Mouse (Mus musculus): ENCODE measurements at regions not wholly inside any gene's neighbourhood (a gene's known extent, or its start where the extent isn't known, plus 50 kb on each side); places are given as distances from the start of the nearest gene placed in this dataset.

DNA sequence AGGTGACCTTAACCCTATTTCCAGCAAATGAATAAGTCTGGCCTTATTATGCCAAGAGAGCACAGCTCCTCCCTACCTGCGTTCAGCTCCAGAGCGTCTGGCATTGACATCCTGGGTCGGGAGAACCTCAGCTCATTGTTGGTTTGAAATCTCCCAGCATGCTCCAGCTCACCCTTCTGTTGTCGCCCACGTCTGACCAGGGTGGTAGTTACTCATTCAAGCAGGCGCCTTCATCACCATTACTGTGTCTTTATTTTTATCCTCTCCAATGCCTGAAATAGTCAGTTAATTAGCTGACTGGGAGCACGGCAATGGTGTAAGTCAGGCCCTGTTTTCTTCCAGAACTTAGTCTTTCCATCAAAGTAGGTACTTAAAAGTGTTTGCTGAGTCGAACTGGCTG lies 90.8 kb upstream of the Cxcr4 start:
- Histone ChIP-seq H3K36me3 (ENCODE audit: control insufficient read depth, insufficient read depth) (no peaks in the 10 kb centered on the region), H3K4me2 (ENCODE audit: low read depth) (no peak overlapping the region), H3ac (ENCODE audit: control insufficient read depth, insufficient read length) (no peak overlapping the region), H3K79me2 (ENCODE audit: control insufficient read depth, insufficient read depth) (no peaks in the 10 kb centered on the region), H3K4me3 (no peak overlapping the region), H3K27me3 (ENCODE audit: control insufficient read depth, insufficient read depth, insufficient read length) (no peaks in the 10 kb centered on the region)
- TF ChIP-seq MYOG (IDR thresholded peaks at IDR 0.05; ENCODE audit: control insufficient read depth in 1 of 3, insufficient read depth in 1 of 3, insufficient read length in 2 of 3, low read depth in 2 of 3) (no peak), USF1 (IDR thresholded peaks at IDR 0.05; ENCODE audit: low read depth) (no peak), POLR2AphosphoS2 (IDR thresholded peaks at IDR 0.05; ENCODE audit: insufficient read length, low read depth) (no peak), MYOD1 (IDR thresholded peaks at IDR 0.05; ENCODE audit: control insufficient read depth in 1 of 3, insufficient read length in 2 of 3, low read depth in 2 of 3) (no peak), MAX (IDR thresholded peaks at IDR 0.05; ENCODE audit: low read depth) (no peak), REST (IDR thresholded peaks at IDR 0.05; ENCODE audit: insufficient read depth, insufficient read length) (no peak), E2F4 (IDR thresholded peaks at IDR 0.05; ENCODE audit: insufficient read depth) (no peak), SRF (IDR thresholded peaks at IDR 0.05; ENCODE audit: control insufficient read depth, insufficient read length, low read depth) (no peak), POLR2A (IDR thresholded peaks at IDR 0.05; ENCODE audit: insufficient read length, low read depth) (no peak), CEBPB (IDR thresholded peaks at IDR 0.05; ENCODE audit: insufficient read depth, poor library complexity, severe bottlenecking) (no peak), TCF12 (IDR thresholded peaks at IDR 0.05; ENCODE audit: insufficient read depth, poor library complexity, severe bottlenecking) (no peak), TCF3 (IDR thresholded peaks at IDR 0.05; ENCODE audit: insufficient read length, low read depth) (no peak)

DNA sequence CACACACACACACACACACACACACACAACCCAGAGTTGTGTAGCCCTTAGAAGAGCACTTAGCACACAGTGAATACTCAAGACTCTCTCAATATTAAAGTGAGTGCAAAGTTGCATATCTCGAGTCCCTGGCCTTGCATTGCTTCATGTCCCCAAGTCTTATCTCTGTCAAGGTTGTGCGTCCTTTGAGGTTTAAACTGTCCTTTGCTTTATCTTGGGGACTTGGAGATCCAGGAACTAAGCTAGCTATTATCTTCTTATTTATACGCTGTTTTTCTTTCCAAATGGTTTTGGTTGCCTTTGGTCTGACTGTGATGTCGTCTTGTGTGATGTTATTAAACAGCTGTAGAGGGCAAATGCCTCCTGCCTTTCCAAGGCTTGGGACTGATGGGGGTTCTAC lies 89.2 kb upstream of the Cxcr4 start:
- no peak for TF ChIP-seq USF1 (IDR thresholded peaks at IDR 0.05; ENCODE audit: low read depth)
- TF ChIP-seq MAX (IDR thresholded peaks at IDR 0.05; ENCODE audit: low read depth): no peak
- no peak for TF ChIP-seq MYOD1 (IDR thresholded peaks at IDR 0.05; ENCODE audit: control insufficient read depth in 1 of 3, insufficient read length in 2 of 3, low read depth in 2 of 3)
- no peaks in the 10 kb centered on the region for H3K36me3 ChIP-seq (ENCODE audit: control insufficient read depth, insufficient read depth)
- H3K27me3 ChIP-seq (ENCODE audit: control insufficient read depth, insufficient read depth, insufficient read length): no peaks in the 10 kb centered on the region
- no peaks in the 10 kb centered on the region for H3K79me2 ChIP-seq (ENCODE audit: control insufficient read depth, insufficient read depth)
- no peak overlapping the region for H3K4me3 ChIP-seq
- no peak overlapping the region for H3ac ChIP-seq (ENCODE audit: control insufficient read depth, insufficient read length)
- H3K4me2 ChIP-seq (ENCODE audit: low read depth): no peak overlapping the region

DNA sequence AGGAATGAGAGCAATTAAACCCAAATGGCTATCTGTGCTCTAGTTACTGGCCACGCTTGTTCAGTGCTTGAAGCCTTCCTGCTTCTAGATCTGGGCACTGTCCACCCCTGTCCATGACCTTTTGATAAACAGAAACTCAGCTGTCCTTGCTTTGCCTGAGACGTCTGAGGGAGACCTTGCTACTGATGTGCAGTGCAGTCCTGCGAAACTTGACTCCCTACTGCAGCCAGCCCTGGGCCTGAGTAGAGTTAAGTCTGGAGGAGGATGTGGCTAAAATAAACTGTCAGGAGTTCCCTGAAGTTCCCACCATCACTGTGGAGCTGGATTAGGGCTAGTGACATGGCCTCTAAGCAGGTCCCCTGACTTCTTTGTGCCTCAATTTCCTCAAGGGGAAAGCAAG lies 88.4 kb upstream of the Cxcr4 start:
- Histone ChIP-seq H3K4me2 (ENCODE audit: low read depth) (no peak overlapping the region), H3ac (ENCODE audit: control insufficient read depth, insufficient read length) (no peak overlapping the region), H3K4me3 (no peak overlapping the region), H3K27me3 (ENCODE audit: control insufficient read depth, insufficient read depth, insufficient read length) (no peaks in the 10 kb centered on the region), H3K79me2 (ENCODE audit: control insufficient read depth, insufficient read depth) (no peaks in the 10 kb centered on the region), H3K36me3 (ENCODE audit: control insufficient read depth, insufficient read depth) (no peaks in the 10 kb centered on the region)
- TF ChIP-seq MAX (IDR thresholded peaks at IDR 0.05; ENCODE audit: low read depth): no peak
- no peak for TF ChIP-seq REST (IDR thresholded peaks at IDR 0.05; ENCODE audit: insufficient read depth, insufficient read length)
- no peak for TF ChIP-seq MYOG (IDR thresholded peaks at IDR 0.05; ENCODE audit: control insufficient read depth in 1 of 3, insufficient read depth in 1 of 3, insufficient read length in 2 of 3, low read depth in 2 of 3)
- no peak for TF ChIP-seq CEBPB (IDR thresholded peaks at IDR 0.05; ENCODE audit: insufficient read depth, poor library complexity, severe bottlenecking)
- no peak for TF ChIP-seq TCF12 (IDR thresholded peaks at IDR 0.05; ENCODE audit: insufficient read depth, poor library complexity, severe bottlenecking)
- TF ChIP-seq POLR2A (IDR thresholded peaks at IDR 0.05; ENCODE audit: insufficient read length, low read depth): no peak
- TF ChIP-seq SRF (IDR thresholded peaks at IDR 0.05; ENCODE audit: control insufficient read depth, insufficient read length, low read depth): no peak
- TF ChIP-seq USF1 (IDR thresholded peaks at IDR 0.05; ENCODE audit: low read depth): no peak
- no peak for TF ChIP-seq E2F4 (IDR thresholded peaks at IDR 0.05; ENCODE audit: insufficient read depth)
- TF ChIP-seq MYOD1 (IDR thresholded peaks at IDR 0.05; ENCODE audit: control insufficient read depth in 1 of 3, insufficient read length in 2 of 3, low read depth in 2 of 3): no peak
- no peak for TF ChIP-seq POLR2AphosphoS2 (IDR thresholded peaks at IDR 0.05; ENCODE audit: insufficient read length, low read depth)
- TF ChIP-seq TCF3 (IDR thresholded peaks at IDR 0.05; ENCODE audit: insufficient read length, low read depth): no peak

DNA sequence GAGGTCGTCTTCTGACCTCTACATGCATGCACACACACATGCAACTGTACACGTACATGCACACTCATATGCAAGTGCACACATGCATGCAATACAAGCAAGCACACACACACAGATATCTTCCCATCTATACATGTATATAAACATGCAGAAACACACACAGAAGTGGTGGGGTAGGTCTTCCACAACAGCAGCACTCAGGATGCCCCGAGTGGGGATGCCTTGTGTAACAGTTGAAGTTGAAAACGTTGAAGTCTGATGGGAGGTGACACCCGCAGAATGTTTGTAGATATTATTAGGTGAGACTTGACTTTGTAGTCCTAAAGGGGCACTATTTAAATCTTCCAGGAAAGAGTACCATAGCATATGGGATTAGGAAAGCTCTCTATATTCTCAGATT lies 87.9 kb upstream of the Cxcr4 start:
- no peak overlapping the region for H3ac ChIP-seq (ENCODE audit: control insufficient read depth, insufficient read length)

More for the DNA sequence above, 87.9 kb upstream of the Cxcr4 start:
- Histone ChIP-seq H3K4me2 (ENCODE audit: low read depth) (no peak overlapping the region), H3K27me3 (ENCODE audit: control insufficient read depth, insufficient read depth, insufficient read length) (no peaks in the 10 kb centered on the region), H3K79me2 (ENCODE audit: control insufficient read depth, insufficient read depth) (no peaks in the 10 kb centered on the region), H3K36me3 (ENCODE audit: control insufficient read depth, insufficient read depth) (no peaks in the 10 kb centered on the region), H3K4me3 (no peak overlapping the region)
- TF ChIP-seq REST (IDR thresholded peaks at IDR 0.05; ENCODE audit: insufficient read depth, insufficient read length) (no peak), SRF (IDR thresholded peaks at IDR 0.05; ENCODE audit: control insufficient read depth, insufficient read length, low read depth) (no peak), POLR2AphosphoS2 (IDR thresholded peaks at IDR 0.05; ENCODE audit: insufficient read length, low read depth) (no peak), CEBPB (IDR thresholded peaks at IDR 0.05; ENCODE audit: insufficient read depth, poor library complexity, severe bottlenecking) (no peak), POLR2A (IDR thresholded peaks at IDR 0.05; ENCODE audit: insufficient read length, low read depth) (no peak), MYOD1 (IDR thresholded peaks at IDR 0.05; ENCODE audit: control insufficient read depth in 1 of 3, insufficient read length in 2 of 3, low read depth in 2 of 3) (no peak), TCF12 (IDR thresholded peaks at IDR 0.05; ENCODE audit: insufficient read depth, poor library complexity, severe bottlenecking) (no peak), MYOG (IDR thresholded peaks at IDR 0.05; ENCODE audit: control insufficient read depth in 1 of 3, insufficient read depth in 1 of 3, insufficient read length in 2 of 3, low read depth in 2 of 3) (no peak), E2F4 (IDR thresholded peaks at IDR 0.05; ENCODE audit: insufficient read depth) (no peak), TCF3 (IDR thresholded peaks at IDR 0.05; ENCODE audit: insufficient read length, low read depth) (no peak), USF1 (IDR thresholded peaks at IDR 0.05; ENCODE audit: low read depth) (no peak), MAX (IDR thresholded peaks at IDR 0.05; ENCODE audit: low read depth) (no peak)

Data from myocyte (in vitro differentiated cells).